Mouse (Mus musculus) hindbrain, postnatal 0 days (tissue): ENCODE results near the gene Tmem132d. TPM values are rescaled to one million over a fixed set of nuclear protein-coding genes. Genes with fewer than 3 reads are reported as not detected.
"Not testable (repeated sequence)": the region's sequence is repeated elsewhere in the genome, so short reads cannot be mapped to it uniquely, and the experiment has no call there.

Experiments used
- ATAC-seq: fragments of 200-750 bp; cut with Nextera tagmentation; 2 replicates; pipeline ENCODE4 v1.8.0; 2017; ENCODE audit warnings: mild to moderate bottlenecking, moderate TSS enrichment, moderate library complexity
- DNase-seq: peaks from one replicate; pipeline ENCODE4 v3.0.0-alpha.2; 2015; ENCODE audit warnings: low spot score
- H3K27ac ChIP-seq: fragments of 300-500 bp; sonication (generic); 2 replicates; pipeline ENCODE4 v1.5.1; 2014; ENCODE audit warnings: mild to moderate bottlenecking
- H3K27me3 ChIP-seq: fragments of 300-500 bp; sonication (generic); 2 replicates; pipeline ENCODE4 v1.6.1; 2014; ENCODE audit warnings: low read length, mixed read lengths; ENCODE audit not compliant: insufficient read depth
- H3K36me3 ChIP-seq: fragments of 300-500 bp; sonication (generic); 2 replicates; pipeline ENCODE4 v1.6.1; 2014; ENCODE audit warnings: low read length, mixed read lengths; ENCODE audit not compliant: insufficient read depth
- H3K4me1 ChIP-seq: fragments of 300-500 bp; sonication (generic); 2 replicates; pipeline ENCODE4 v1.6.1; 2014; ENCODE audit warnings: antibody characterized with exemption, low read length, mixed read lengths; ENCODE audit not compliant: insufficient read depth
- H3K4me2 ChIP-seq: fragments of 300-500 bp; sonication (generic); 2 replicates; pipeline ENCODE4 v1.6.1; 2014; ENCODE audit warnings: low read depth, mild to moderate bottlenecking, low read length, moderate library complexity, mixed read lengths
- H3K4me3 ChIP-seq: fragments of 300-500 bp; sonication (generic); 2 replicates; pipeline ENCODE4 v1.5.1; 2014; ENCODE audit warnings: low read length
- H3K9ac ChIP-seq: fragments of 300-500 bp; sonication (generic); replicated peaks from 2 replicates; pipeline ENCODE4 v1.6.1; 2014; ENCODE audit warnings: mild to moderate bottlenecking, low read length, moderate library complexity, mixed read lengths
- H3K9me3 ChIP-seq: fragments of 300-500 bp; sonication (generic); 2 replicates; pipeline ENCODE4 v1.6.1; 2016; ENCODE audit warnings: low read length, mixed read lengths
- CTCF ChIP-seq: IDR thresholded peaks from 2 replicates; pipeline ENCODE4 v1.5.1; 2016; ENCODE audit warnings: antibody characterized with exemption, control low read depth, low read depth
- WGBS: fragments of 180-500 bp; shearing (Covaris S2); extraction: QIAGEN DNeasy Blood & Tissue Kit; methylation state at CpG from one replicate; pipeline ENCODE4 v1.1.7; 2014; 5-methylcytosine and 5-hydroxymethylcytosine counted together
- polyA plus RNA-seq: library from polyadenylated mRNA; unstranded; fragments of >200 nt; fragmentation: Nextera tagmentation; extraction: Ambion mirVana; gene quantifications from 2 replicates; pipeline ENCODE4 v1.2.1, GENCODE M21; 2015
- total RNA-seq: library from RNA; depleted of rRNA; stranded (reverse); fragments of >200 nt; gene quantifications from 2 replicates; pipeline ENCODE4 v1.2.3, GENCODE M21; 2014

The Tmem132d gene
- total and polyA plus RNA-seq, 2 experiments from 2014 or later = 5.8 to 28.9 TPM

DNA sequence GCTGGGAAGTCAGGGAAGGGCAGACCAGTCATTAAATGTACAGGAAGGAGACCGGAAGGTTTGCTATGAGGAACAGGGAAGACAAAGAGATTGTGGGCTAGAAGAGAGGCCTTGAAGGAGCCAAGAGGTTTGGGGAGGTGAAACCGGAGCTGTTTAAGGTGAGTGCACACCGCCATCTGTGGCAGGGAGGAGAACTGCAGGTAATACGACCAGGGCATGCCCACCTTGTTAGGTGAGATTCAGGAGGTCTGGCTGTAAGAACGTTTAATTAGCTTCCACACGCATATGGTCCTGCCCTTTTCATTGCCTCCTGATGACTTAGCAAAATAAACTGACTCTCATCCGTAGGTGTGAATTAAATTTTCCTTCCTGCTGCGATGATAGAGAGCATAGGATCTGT, 485.6 kb downstream of the Tmem132d start:
- no peaks in the 10 kb centered on the region for H3K4me1 ChIP-seq
- no peak overlapping the region for H3K27ac ChIP-seq
- H3K36me3 ChIP-seq = no peaks in the 10 kb centered on the region
- DNase-seq = peak; percentile 51
- H3K4me2 ChIP-seq = no peak overlapping the region
- no peak for ATAC-seq
- no peaks in the 10 kb centered on the region for H3K9me3 ChIP-seq
- H3K4me3 ChIP-seq = no peak overlapping the region
- no peaks in the 10 kb centered on the region for H3K27me3 ChIP-seq
- peak; percentile 73 for TF ChIP-seq CTCF
- H3K9ac ChIP-seq = no peak overlapping the region
- WGBS = 32% methylated on average over 8 of the region's 8 CpGs

DNA sequence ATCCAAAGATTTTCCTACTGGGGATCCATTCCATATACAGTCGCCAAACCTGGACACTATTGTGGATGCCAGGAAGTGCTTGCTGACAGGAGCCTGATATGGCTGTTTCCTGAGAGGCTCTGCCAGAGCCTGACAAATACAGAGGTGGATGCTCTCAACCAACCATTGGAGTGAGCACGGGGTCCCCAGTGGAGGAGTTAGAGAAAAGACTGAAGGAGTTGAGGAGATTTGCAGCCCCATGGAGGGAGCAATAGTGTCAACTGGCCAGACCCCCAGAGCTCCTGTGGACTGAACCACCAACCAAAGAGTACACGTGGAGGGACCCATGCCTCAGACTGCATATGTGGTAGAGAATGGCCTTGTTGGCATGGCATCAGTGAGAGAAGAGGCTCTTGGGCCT, 490.7 kb downstream of the Tmem132d start:
- not testable (repeated sequence) for H3K4me1 ChIP-seq, H3K4me2 ChIP-seq, H3K4me3 ChIP-seq, H3K36me3 ChIP-seq, H3K27ac ChIP-seq, DNase-seq, H3K27me3 ChIP-seq, H3K9me3 ChIP-seq, ATAC-seq, H3K9ac ChIP-seq
- WGBS = 86% methylated on average over 3 of the region's 3 CpGs

DNA sequence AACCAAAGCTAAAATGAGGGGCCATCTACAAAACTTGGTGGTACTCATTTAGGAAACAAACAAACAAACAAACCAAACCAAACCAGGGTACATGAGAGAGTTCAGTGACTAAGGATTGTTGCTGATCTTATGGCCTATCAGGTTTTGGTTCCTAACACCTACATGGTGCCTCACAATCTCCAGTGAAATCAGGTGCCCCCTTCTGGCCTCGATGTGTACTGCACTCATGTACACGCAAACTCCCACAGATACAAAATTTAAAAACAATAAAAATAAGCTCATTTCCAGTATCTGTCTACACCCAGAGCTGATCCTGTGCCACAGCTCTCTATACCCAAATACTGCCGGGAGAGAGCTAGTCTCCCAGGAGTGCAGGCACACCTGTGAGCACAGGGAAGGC, 495.0 kb downstream of the Tmem132d start:
- no peak overlapping the region for H3K4me3 ChIP-seq
- no peaks in the 10 kb centered on the region for H3K27me3 ChIP-seq
- no peak for ATAC-seq
- no peak overlapping the region for H3K27ac ChIP-seq
- no peak overlapping the region for H3K4me2 ChIP-seq
- DNase-seq = no peak
- no peaks in the 10 kb centered on the region for H3K36me3 ChIP-seq
- TF ChIP-seq CTCF = peak; percentile 46
- H3K4me1 ChIP-seq = no peaks in the 10 kb centered on the region
- H3K9me3 ChIP-seq = no peaks in the 10 kb centered on the region
- H3K9ac ChIP-seq = no peak overlapping the region
- 77% methylated on average over 3 of the region's 3 CpGs for WGBS

- Histone ChIP-seq H3K9ac (no peak overlapping the region), H3K36me3 (no peaks in the 10 kb centered on the region), H3K9me3 (no peaks in the 10 kb centered on the region), H3K27me3 (no peaks in the 10 kb centered on the region), H3K4me1 (no peaks in the 10 kb centered on the region), H3K4me2 (no peak overlapping the region), H3K4me3 (no peak overlapping the region), H3K27ac (no peak overlapping the region)
- TF ChIP-seq CTCF = no peak
- DNase-seq (peak; percentile 19), ATAC-seq (no peak)
- 50% methylated on average over 14 of the region's 14 CpGs for WGBS
Observed at GRCm38 (mm10) chr5:127929687-127930086, 503.2 kb downstream of the Tmem132d start.

DNA sequence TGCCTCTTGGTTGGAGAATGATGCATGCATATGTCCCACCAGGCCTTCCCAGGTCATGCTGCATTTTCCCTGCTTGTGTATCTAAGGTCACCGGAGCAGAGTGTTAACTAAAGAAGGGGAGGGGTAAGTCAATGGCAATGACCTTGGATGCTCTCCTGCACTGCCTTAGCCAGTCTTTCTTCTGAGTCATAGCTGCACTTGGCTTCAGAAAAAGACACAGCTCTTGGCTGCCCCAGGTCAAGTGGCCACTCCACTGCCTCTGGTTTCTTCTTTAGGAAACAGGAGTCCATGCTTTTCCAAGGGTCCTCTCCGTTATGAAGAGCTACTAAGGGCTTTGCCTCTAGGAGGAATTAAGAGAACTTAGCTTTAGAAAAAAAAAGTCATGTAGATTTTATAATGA, 506.2 kb downstream of the Tmem132d start:
- no peak overlapping the region for H3K9ac ChIP-seq
- WGBS = 84% methylated on average over 2 of the region's 2 CpGs
- no peaks in the 10 kb centered on the region for H3K27me3 ChIP-seq
- DNase-seq (no peak), ATAC-seq (no peak)
- no peaks in the 10 kb centered on the region for H3K9me3 ChIP-seq
- H3K4me2 ChIP-seq = no peak overlapping the region
- H3K4me1 ChIP-seq = 0 out of 2 replicates have a peak, but pooled peaks cover 3% of the 10 kb centered on the region
- no peak for TF ChIP-seq CTCF
- H3K36me3 ChIP-seq = no peaks in the 10 kb centered on the region
- no peak overlapping the region for H3K27ac ChIP-seq
- no peak overlapping the region for H3K4me3 ChIP-seq

GRCm38 (mm10) chr5:127924106-127924505, 508.8 kb downstream of the Tmem132d start:
- peak; percentile 16 for DNase-seq

DNA sequence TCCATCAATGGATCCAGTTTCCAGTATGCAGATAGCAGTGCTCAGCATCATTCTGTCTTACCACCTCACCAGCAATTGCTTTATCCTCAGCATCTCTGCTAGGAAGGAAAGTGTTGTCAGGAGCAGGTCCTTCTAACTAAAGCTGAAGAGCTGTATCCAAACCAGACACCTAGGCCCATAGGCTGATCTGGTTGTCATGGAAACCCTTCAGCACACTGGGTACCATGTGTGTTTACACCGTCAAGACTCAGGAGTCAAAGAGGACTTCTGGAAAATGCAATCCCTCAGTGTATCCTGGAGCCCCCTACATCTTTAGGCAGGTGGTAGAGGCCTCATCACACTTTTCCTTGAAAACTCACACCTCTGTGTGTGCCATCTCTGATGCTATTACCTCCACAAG, 513.7 kb downstream of the Tmem132d start:
- Histone ChIP-seq H3K4me3 (no peak overlapping the region), H3K9me3 (no peaks in the 10 kb centered on the region), H3K36me3 (no peaks in the 10 kb centered on the region), H3K27me3 (no peaks in the 10 kb centered on the region), H3K4me2 (no peak overlapping the region), H3K4me1 (peaks cover 3% of the 10 kb centered on the region; the same call in 1 of the 2 replicates), H3K9ac (no peak overlapping the region), H3K27ac (no peak overlapping the region)
- ATAC-seq (no peak), DNase-seq (peak; percentile 53)
- WGBS = 31% methylated on average over 1 of the region's 1 CpGs
- TF ChIP-seq CTCF = no peak

More at GRCm38 (mm10) chr5:127924106-127924505, 508.8 kb downstream of the Tmem132d start:
- H3K4me1 ChIP-seq = 0 out of 2 replicates have a peak, but pooled peaks cover 3% of the 10 kb centered on the region
- no peaks in the 10 kb centered on the region for H3K9me3 ChIP-seq
- 9% methylated on average over 3 of the region's 3 CpGs for WGBS
- no peaks in the 10 kb centered on the region for H3K27me3 ChIP-seq
- no peak overlapping the region for H3K4me3 ChIP-seq
- no peak overlapping the region for H3K27ac ChIP-seq
- H3K9ac ChIP-seq = no peak overlapping the region
- H3K4me2 ChIP-seq = no peak overlapping the region
- TF ChIP-seq CTCF = no peak
- no peaks in the 10 kb centered on the region for H3K36me3 ChIP-seq
- ATAC-seq = no peak
